Mouse (Mus musculus) neural tube, embryonic 14.5 days (tissue): ENCODE results near the gene Sbds. TPM values are rescaled to one million over a fixed set of nuclear protein-coding genes. Genes with fewer than 3 reads are reported as not detected.

Experiments used
- ATAC-seq: fragments of 200-750 bp; cut with Nextera tagmentation; 2 replicates; pipeline ENCODE4 v1.8.0; 2017; ENCODE audit warnings: low read depth, mild to moderate bottlenecking, moderate TSS enrichment, moderate library complexity
- H3K27ac ChIP-seq: fragments of 300-500 bp; sonication (generic); 2 replicates; pipeline ENCODE4 v1.5.1; 2014; ENCODE audit warnings: low read depth, mild to moderate bottlenecking, control low read depth, low read length, moderate library complexity, mixed read lengths
- H3K27me3 ChIP-seq: fragments of 300-500 bp; sonication (generic); 2 replicates; pipeline ENCODE4 v1.6.1; 2014; ENCODE audit warnings: low read length; ENCODE audit not compliant: control insufficient read depth, insufficient read depth
- H3K36me3 ChIP-seq: fragments of 300-500 bp; sonication (generic); 2 replicates; pipeline ENCODE4 v1.6.1; 2014; ENCODE audit warnings: low read length, mixed read lengths; ENCODE audit not compliant: control insufficient read depth, insufficient read depth
- H3K4me1 ChIP-seq: fragments of 300-500 bp; sonication (generic); 2 replicates; pipeline ENCODE4 v1.6.1; 2014; ENCODE audit warnings: low read length; ENCODE audit not compliant: control insufficient read depth, insufficient read depth
- H3K4me2 ChIP-seq: fragments of 300-500 bp; sonication (generic); 2 replicates; pipeline ENCODE4 v1.6.1; 2014; ENCODE audit warnings: mild to moderate bottlenecking, low read depth, low read length, control low read depth
- H3K4me3 ChIP-seq: fragments of 300-500 bp; sonication (generic); 2 replicates; pipeline ENCODE4 v1.5.1; 2014; ENCODE audit warnings: low read depth, low read length, control low read depth, mixed read lengths
- H3K9ac ChIP-seq: fragments of 300-500 bp; sonication (generic); replicated peaks from 2 replicates; pipeline ENCODE4 v1.6.1; 2014; ENCODE audit warnings: low read depth, mild to moderate bottlenecking, control low read depth, low read length, mixed read lengths
- H3K9me3 ChIP-seq: fragments of 300-500 bp; sonication (generic); 2 replicates; pipeline ENCODE4 v1.6.1; 2016; ENCODE audit warnings: low read length; ENCODE audit not compliant: control insufficient read depth
- WGBS: fragments of 180-500 bp; shearing (Covaris S2); extraction: QIAGEN DNeasy Blood & Tissue Kit; methylation state at CpG from one replicate; pipeline ENCODE4 v1.1.7; 2014; 5-methylcytosine and 5-hydroxymethylcytosine counted together
- polyA plus RNA-seq: library from polyadenylated mRNA; unstranded; fragments of >200 nt; fragmentation: Nextera tagmentation; extraction: Ambion mirVana; gene quantifications from 2 replicates; pipeline ENCODE4 v1.2.1, GENCODE M21; 2014

The Sbds gene
- polyA plus RNA-seq, 1 experiment from 2014 or later: 48.5 TPM

DNA sequence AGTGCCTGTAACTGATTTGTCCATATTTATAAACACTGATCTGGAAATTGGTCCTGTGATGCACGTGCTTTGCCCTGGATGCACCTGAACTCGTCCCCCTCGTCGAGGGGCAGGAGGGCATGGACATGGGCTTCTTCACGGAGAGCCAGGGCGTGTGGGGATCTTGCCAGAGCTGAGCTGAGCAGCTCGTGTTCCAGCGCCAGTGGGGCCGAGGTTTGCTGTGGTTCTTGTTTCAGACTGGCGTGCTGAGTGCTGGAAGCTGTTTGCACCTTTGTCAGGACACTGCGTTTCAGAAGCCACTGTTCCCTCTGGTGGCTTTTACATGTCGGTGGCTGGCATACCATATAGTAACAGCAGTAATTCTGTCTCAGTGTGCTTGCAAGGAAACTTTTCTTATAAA lies 13.9 kb downstream of the Sbds start:
- H3K36me3 ChIP-seq: peaks cover 64% of the 10 kb centered on the region
- no peaks in the 10 kb centered on the region for H3K4me1 ChIP-seq
- H3K27ac ChIP-seq: no peak overlapping the region
- no peak overlapping the region for H3K4me2 ChIP-seq
- ATAC-seq: no peak
- H3K4me3 ChIP-seq: no peak overlapping the region
- H3K9me3 ChIP-seq: no peaks in the 10 kb centered on the region
- WGBS: 98% methylated on average over 12 of the region's 12 CpGs
- H3K9ac ChIP-seq: no peak overlapping the region
- H3K27me3 ChIP-seq: no peaks in the 10 kb centered on the region

DNA sequence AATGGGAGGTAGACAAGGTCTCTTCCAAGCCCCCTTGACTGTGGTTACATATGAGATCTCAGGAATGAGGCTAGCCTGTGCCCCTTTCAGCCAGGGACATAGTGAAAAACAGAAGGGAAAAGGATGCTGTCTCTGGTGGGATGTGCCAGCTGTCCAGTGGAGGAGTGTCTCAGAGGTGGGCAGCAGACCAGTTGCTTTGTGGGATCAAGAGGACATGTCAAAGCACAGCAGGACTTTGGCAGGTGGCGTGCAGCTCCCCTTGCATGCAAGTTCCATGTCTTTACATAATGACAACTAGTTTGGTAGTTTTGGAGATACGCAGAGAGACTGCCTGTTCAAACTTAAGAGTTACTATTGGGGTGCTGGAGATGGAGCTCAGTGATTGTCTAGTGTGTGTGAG lies 15.5 kb downstream of the Sbds start:
- 98% methylated on average over 2 of the region's 2 CpGs for WGBS
- Histone ChIP-seq H3K27me3 (no peaks in the 10 kb centered on the region), H3K27ac (no peak overlapping the region), H3K36me3 (peaks cover 59% of the 10 kb centered on the region), H3K9ac (no peak overlapping the region), H3K4me2 (no peak overlapping the region), H3K4me1 (no peaks in the 10 kb centered on the region), H3K9me3 (no peaks in the 10 kb centered on the region), H3K4me3 (no peak overlapping the region)
- no peak for ATAC-seq

DNA sequence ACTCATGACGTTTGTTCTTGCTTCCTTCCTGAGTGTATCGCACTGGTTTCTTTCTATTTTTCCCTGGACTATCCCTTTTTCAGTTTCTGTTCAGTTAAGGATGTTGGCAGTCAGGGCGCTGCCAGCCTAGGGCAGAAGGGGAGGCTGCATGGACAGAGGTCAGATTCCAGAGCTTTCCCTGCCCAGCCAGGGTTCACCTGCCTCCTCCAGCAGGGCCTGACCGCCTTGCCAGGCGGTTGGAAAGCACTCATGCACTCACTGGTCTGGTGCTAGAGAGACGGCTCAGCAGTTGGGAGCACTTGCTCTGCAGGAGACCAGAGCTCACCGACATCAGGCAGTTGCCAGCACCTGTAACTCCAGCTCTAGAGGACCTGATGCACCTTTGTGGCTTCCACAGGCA lies 16.1 kb downstream of the Sbds start:
- no peak for ATAC-seq
- no peaks in the 10 kb centered on the region for H3K4me1 ChIP-seq
- 92% methylated on average over 7 of the region's 7 CpGs for WGBS

DNA sequence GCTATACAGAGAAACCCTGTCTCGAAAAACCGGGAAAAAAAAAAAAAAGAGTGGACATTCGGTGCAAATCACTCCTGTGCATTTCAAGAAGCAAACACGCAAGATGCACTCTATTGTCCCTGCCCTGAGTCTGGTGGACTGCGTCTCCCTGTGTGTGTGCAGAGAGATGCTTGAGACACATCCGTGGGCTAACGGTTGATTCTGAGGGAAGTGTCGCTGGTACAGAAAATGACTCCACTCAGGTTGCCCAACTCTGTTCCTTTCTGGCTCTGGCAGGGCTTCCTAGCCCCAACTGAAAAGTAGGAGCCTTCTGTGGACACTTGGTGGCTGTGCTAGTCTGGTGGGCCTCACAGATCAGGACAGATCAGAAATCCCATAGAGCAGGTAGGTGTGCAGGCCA lies 19.0 kb downstream of the Sbds start:
- 98% methylated on average over 8 of the region's 8 CpGs for WGBS
- Histone ChIP-seq H3K9me3 (no peaks in the 10 kb centered on the region), H3K4me3 (no peak overlapping the region), H3K9ac (no peak overlapping the region), H3K4me2 (no peak overlapping the region), H3K27ac (no peak overlapping the region), H3K36me3 (peaks cover 78% of the 10 kb centered on the region), H3K27me3 (no peaks in the 10 kb centered on the region), H3K4me1 (no peaks in the 10 kb centered on the region)
- ATAC-seq: no peak

More for the DNA sequence above, 16.1 kb downstream of the Sbds start:
- Histone ChIP-seq H3K27ac (no peak overlapping the region), H3K4me2 (no peak overlapping the region), H3K27me3 (no peaks in the 10 kb centered on the region), H3K9ac (no peak overlapping the region), H3K4me3 (no peak overlapping the region), H3K9me3 (no peaks in the 10 kb centered on the region), H3K36me3 (peaks cover 59% of the 10 kb centered on the region)

DNA sequence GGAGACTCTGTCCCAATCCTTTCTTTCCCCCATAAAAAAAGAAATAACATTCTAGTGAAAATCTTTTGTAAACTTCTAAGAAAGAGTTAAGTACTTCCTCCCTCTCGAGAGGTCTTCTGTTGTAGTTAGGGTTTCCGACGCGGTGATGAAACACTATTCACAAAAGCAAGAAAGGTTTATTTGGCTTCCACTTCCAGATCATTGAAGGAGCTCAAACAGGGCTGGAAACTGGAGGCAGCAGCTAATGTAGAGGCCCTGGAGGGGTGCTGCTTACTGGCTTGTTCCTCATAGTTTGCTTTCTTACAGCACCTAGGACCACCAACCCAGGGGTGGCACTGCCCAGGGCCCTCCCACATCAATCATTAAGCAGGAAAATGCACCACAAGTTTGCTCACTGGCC lies 27.2 kb downstream of the Sbds start:
- Histone ChIP-seq H3K27me3 (no peaks in the 10 kb centered on the region), H3K4me3 (no peak overlapping the region), H3K4me2 (no peak overlapping the region), H3K4me1 (peaks cover 5% of the 10 kb centered on the region; the same call in 1 of the 2 replicates), H3K27ac (no peak overlapping the region), H3K9ac (no peak overlapping the region), H3K36me3 (peaks cover 20% of the 10 kb centered on the region), H3K9me3 (no peaks in the 10 kb centered on the region)
- WGBS: 71% methylated on average over 4 of the region's 4 CpGs
- ATAC-seq: no peak

DNA sequence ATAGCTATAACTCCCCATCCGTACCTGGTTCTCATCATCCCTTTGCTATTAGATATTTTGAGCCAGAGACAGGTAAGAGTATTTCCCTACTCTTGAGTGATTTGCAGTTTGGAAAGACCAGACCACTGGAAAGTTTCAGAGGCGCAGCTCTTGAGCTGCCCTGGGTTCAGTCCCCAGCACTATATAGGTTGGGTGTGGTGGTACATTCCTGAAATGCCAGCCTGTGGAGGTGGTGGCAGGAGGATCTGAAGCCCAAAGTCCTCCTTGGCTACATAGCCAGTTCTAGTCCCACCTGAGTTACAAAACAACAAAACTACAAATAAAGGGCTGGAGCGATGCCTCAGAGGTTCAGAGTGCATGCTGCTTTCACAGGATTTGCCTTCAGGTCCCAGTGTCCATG lies 28.5 kb downstream of the Sbds start:
- Histone ChIP-seq H3K4me1 (peaks cover 5% of the 10 kb centered on the region; the same call in 1 of the 2 replicates), H3K9ac (no peak overlapping the region), H3K4me3 (no peak overlapping the region), H3K36me3 (peaks cover 7% of the 10 kb centered on the region), H3K27ac (no peak overlapping the region), H3K4me2 (no peak overlapping the region), H3K9me3 (no peaks in the 10 kb centered on the region), H3K27me3 (no peaks in the 10 kb centered on the region)
- 96% methylated on average over 3 of the region's 3 CpGs for WGBS
- no peak for ATAC-seq

DNA sequence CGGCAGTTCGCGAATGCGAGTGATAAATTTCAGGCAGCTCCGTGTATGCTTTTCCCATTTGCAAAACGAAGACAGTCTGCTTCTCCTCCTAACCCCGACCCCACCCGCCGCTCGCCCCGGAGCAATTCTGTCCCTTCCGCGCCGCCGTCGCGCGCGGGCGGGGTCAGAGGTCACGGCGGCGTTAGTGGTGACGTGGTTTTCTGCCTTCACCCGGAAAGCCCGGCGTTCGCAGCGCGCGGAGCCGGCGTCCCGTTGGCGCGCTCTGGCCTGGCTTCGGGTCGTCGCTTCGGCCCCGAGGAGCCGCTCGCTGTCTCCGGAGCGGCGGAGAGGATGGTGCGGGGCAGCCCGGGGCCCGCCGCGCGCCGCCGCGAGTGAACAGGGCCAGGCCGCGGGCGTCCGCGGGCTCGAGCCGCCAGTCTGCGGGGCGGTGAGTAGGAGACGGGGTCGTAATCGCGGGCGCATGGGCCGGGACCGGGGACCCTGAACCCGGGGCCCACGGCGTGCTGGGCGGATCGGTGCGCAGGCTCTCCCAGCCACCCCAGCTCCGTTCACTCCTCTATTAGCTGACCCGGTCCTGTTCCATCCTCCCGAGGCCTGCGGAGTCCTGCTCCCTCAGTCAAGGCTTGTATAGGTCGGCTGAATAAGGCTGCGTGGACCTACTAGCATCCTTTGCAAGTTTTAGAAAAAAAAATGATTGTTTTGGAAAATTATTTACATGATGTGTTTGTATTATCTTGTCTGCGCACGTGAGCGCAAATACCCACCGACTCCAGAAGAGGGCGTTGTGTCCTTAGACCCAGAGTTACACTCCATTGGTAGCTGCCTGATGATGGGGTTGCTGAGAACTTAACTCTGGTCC lies 33.0 kb downstream of the Sbds start:
- WGBS: 1% methylated on average over 81 of the region's 88 CpGs
- Histone ChIP-seq H3K9ac (peak overlapping the region; percentile 96), H3K36me3 (no peaks in the 10 kb centered on the region), H3K27me3 (no peaks in the 10 kb centered on the region), H3K4me3 (peak overlapping the region; percentile 96), H3K9me3 (no peaks in the 10 kb centered on the region), H3K27ac (peak overlapping the region; percentile 82), H3K4me1 (peaks cover 13% of the 10 kb centered on the region; the same call in 1 of the 2 replicates), H3K4me2 (peak overlapping the region; percentile 61)
- ATAC-seq: peak; percentile 89

DNA sequence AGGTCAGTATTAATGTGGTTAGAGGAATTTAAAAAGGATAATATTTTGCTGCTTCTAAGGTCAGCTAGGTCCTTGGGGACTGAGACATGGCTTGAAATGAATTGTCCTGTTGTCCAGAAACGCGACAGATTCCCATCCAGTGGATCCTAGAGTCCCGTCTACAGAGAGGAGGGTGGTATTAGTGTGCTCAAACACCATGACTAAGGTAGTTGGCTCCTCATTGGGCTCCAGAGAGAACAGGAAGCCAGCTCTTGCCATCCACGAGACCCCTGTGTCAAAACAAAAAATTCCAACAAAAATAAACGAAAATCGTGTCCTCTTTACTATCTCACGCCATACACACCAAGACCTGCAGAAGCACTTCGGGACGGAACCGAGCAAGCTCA lies 33.6 kb downstream of the Sbds start:
- Histone ChIP-seq H3K4me3 (peak overlapping the region; percentile 96), H3K36me3 (no peaks in the 10 kb centered on the region), H3K27ac (peak overlapping the region; percentile 82), H3K4me2 (peak overlapping the region; percentile 61), H3K4me1 (peaks cover 13% of the 10 kb centered on the region; the same call in 1 of the 2 replicates), H3K27me3 (no peaks in the 10 kb centered on the region), H3K9ac (peak overlapping the region; percentile 96), H3K9me3 (no peaks in the 10 kb centered on the region)
- under 1% methylated on average over 10 of the region's 10 CpGs for WGBS
- ATAC-seq: peak; percentile 71

DNA sequence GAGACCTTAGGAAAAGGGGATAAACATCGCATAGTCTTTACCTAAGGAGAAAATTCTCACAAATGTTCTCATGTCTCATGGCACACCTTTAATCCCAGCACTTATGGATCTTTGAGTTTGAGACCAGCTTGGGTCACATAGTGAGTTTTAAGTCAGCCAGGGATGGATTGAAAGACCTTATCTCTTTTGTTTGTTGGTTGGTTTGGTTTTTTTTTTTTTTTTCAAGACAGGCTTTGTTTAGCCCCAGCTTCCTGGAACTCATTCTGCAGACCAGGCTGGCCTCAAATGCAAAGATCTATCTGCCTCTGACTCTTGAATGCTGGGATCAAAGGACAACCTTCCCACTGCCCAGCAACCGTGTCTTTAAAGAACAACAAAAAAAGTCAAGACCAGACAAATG lies 34.0 kb downstream of the Sbds start:
- peak overlapping the region; percentile 61 for H3K4me2 ChIP-seq
- no peaks in the 10 kb centered on the region for H3K36me3 ChIP-seq
- H3K9me3 ChIP-seq: no peaks in the 10 kb centered on the region
- H3K27ac ChIP-seq: peak overlapping the region; percentile 82; the same call in 1 of the 2 replicates
- peak overlapping the region; percentile 96 for H3K4me3 ChIP-seq
- peaks cover 13% of the 10 kb centered on the region; the same call in 1 of the 2 replicates for H3K4me1 ChIP-seq
- 55% methylated on average over 2 of the region's 2 CpGs for WGBS
- no peak for ATAC-seq
- H3K9ac ChIP-seq: peak overlapping the region; percentile 96
- H3K27me3 ChIP-seq: no peaks in the 10 kb centered on the region
